Mouse (Mus musculus) heart, postnatal 36 days (tissue): Measurements from ENCODE around the gene Cdx2. TPM values are rescaled to one million over a fixed set of nuclear protein-coding genes. Genes with fewer than 3 reads are reported as not detected.

Experiments used
- DNase-seq, 2 experiments: peaks; one replicate each; pipeline ENCODE4 v3.0.0; 2021 to 2022
- intact Hi-C: fragments of 180-260 bp; cut with DNase I; formaldehyde crosslinking; loops from one replicate; pipeline ENCODE4 v1.15.1; 2025
- microRNA-seq, 2 experiments: library from miRNA; unstranded; fragments of <30 nt; microRNA quantifications; one replicate each; pipeline ENCODE4 v1.2.0; 2021; ENCODE audit warnings: borderline number of aligned reads in 2 of 2
- total RNA-seq, 2 experiments: library from RNA; stranded (reverse); gene quantifications; 2 replicates each; pipeline ENCODE4 v1.2.3; 2021

Gene Cdx2
- total RNA-seq, 2 experiments from 2014 or later, result not detected

DNA sequence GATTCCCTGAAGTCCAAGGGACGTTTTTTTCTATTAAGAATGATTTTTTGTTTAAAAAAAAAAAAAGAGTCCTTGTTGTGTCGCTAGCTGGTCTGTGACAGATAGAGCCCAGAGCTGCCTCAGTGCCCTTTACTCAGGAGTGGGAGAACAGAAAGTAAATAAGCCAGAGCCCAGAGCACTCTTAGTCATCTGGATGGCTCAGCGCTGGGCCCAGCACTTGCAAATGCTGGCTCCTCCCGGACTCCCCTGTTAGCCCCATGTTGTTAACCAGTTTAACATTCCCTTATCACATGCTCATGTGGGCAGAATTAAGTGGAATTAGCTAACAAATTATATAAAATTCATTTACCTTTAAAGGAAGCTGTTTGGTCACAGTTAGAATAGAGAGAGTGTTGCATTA lies 43.1 kb downstream of the Cdx2 start:
- intact Hi-C loops, result no loop called here
- no peak for DNase-seq

DNA sequence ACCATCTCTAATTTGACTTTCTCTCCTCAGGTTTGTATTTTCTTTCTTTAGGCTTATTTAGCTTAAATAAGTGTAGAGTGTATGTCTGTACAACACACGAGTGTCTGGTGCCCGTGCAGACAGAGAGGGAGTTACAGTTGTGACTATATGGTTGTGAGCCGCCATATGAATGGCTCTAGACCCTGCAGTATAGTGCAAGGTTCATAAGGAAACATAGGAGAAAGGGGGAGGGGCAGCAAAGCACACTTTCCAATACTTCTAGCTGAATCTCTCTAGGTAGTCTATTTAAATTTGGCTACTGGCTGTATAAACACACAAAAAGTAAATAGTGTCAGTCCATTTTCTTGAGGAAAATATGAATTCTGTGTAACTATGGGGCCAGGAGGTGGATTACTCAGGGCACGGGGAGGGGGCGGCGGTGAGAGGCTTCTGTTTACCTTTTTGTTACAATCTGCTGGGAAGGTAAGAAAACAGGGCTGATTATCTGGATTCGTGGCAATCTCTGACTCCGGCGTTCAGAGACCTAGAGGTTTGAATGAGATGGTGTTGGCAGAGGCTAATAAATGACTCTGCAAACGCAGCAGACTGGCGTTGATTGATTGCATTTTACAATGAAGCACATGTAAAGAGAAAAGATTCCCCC lies 45.0 kb downstream of the Cdx2 start:
- no peak for DNase-seq
- intact Hi-C loops, result no loop called here

DNA sequence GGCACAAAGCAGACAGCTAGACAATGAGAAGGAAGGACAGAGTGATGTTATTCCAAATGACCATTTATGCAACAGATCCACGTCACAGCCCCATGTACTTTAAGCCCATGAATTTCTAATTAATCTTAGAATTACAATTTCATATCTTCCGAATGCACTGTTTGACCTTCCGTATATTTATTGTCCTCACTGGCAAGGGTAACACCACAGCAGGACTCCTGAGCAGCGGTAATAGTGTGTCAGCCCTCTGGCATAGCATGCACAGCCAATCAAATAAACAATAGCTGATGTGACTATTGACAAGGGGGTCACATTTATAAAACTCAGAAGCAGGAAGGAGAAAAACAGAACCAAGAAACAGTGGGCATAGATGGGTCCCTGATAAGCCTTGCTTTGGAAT lies 46.3 kb downstream of the Cdx2 start:
- intact Hi-C loops, result no loop called here

DNA sequence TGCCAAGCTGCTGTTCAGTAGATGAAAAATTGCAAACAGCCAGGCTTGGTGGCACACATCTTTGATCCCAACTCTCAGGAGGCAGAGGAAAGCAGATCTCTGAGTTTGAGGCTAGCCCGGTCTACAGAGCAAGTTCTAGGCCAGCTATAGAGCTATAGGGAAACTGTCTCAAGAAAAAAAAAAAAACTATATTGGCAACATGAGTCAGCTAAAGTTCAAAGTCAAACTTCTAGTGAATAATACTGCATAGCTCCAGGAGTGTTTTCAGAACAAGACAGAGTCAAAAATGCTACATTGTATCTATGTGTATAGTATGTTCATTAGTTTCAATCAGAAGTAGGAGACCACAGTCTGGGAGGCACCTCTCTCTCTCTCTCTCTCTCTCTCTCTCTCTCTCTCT lies 46.9 kb downstream of the Cdx2 start:
- intact Hi-C loops, result no loop called here
- no peak for DNase-seq

More for the DNA sequence above, 46.3 kb downstream of the Cdx2 start:
- no peak for DNase-seq

Small RNAs within 50 kb of the gene (microRNA-seq; reads per million reads assigned to microRNA genes)
- 0 to 0.72 reads per million in 2 experiments for gene Mir7k

Other genes starting within 250 kb of the Cdx2 start
- 10 to 100 TPM in 1 of 2 experiments, 1 to 10 TPM in 1; 10.0 to 10.8 TPM for gene Lnx2, start 230.7 kb downstream of the Cdx2 start, total RNA-seq
- gene Polr1d, start 230.2 kb downstream of the Cdx2 start, total RNA-seq, result 10 to 100 TPM; 69.4 to 72.8 TPM
- gene Gsx1, start 118.6 kb downstream of the Cdx2 start, total RNA-seq, result not detected
- gene Pdx1, start 37.3 kb downstream of the Cdx2 start, total RNA-seq, result not detected
- gene Urad, start 15.2 kb upstream of the Cdx2 start, total RNA-seq, result not detected
- gene Flt3, start 93.2 kb upstream of the Cdx2 start, total RNA-seq, result under 1 TPM; 0.08 to 0.16 TPM
- 10 to 100 TPM; 26.8 to 36.1 TPM for gene Pan3, start 122.9 kb upstream of the Cdx2 start, total RNA-seq